Mouse (Mus musculus) bone marrow macrophage, adult 2 months (primary cell): ENCODE results near the gene Macf1.

Experiments used
- CTCF ChIP-seq: IDR thresholded peaks from 2 replicates; pipeline ENCODE4 v1.5.1; 2012; ENCODE audit warnings: low read depth, mild to moderate bottlenecking, low read length, moderate library complexity
- POLR2A ChIP-seq: IDR thresholded peaks from 2 replicates; pipeline ENCODE4 v1.6.1; 2012; ENCODE audit warnings: mild to moderate bottlenecking, low read depth, low read length, borderline replicate concordance

- no peak for TF ChIP-seq POLR2A
- no peak for TF ChIP-seq CTCF
Observed at GRCm38 (mm10) chr4:123327630-123328029, 356.5 kb downstream of the Macf1 start.
